Mouse (Mus musculus) induced T-regulatory cell, adult 2 months (primary cell): Measurements from ENCODE around the gene Olfr13.
"Not testable (repeated sequence)": the region's sequence is repeated elsewhere in the genome, so short reads cannot be mapped to it uniquely, and the experiment has no call there.

ENCODE experiments used
- DNase-seq: peaks from one replicate; pipeline ENCODE4 v3.0.0-alpha.2; 2012; ENCODE audit warnings: low read depth

Olfr13 gene

GRCm38 (mm10) chr6:43171840-43172239 is at the start of gene Olfr13:
Gene Olfr13, plus strand, starts transcription at chr6:43172140.
- no peak for DNase-seq

GRCm38 (mm10) chr6:43146267-43146666 is 25.7 kb upstream of the Olfr13 start, which contains the start of gene Olfr237-ps1:
Gene Olfr237-ps1, plus strand, starts transcription at chr6:43146567.
- DNase-seq, result not testable (repeated sequence)

GRCm38 (mm10) chr6:43159502-43159901 is 12.4 kb upstream of the Olfr13 start:
- DNase-seq, result no peak

GRCm38 (mm10) chr6:43162982-43163381 is 9.0 kb upstream of the Olfr13 start, which contains the start of gene Olfr437:
Gene Olfr437, plus strand, starts transcription at chr6:43163282.
- DNase-seq, result no peak

- DNase-seq, result no peak
Observed at GRCm38 (mm10) chr6:43167246-43167645, 4.7 kb upstream of the Olfr13 start.

- no peak for DNase-seq
Observed at GRCm38 (mm10) chr6:43178129-43178528, 6.2 kb downstream of the Olfr13 start.

GRCm38 (mm10) chr6:43178584-43179501 is 6.9 kb downstream of the Olfr13 start:
- no peak for DNase-seq

- DNase-seq, result no peak
Observed at GRCm38 (mm10) chr6:43190986-43191385, 19.0 kb downstream of the Olfr13 start.

- no peak for DNase-seq
Observed at GRCm38 (mm10) chr6:43196781-43197180, 24.8 kb downstream of the Olfr13 start, which contains the start of gene Olfr435. Gene Olfr435, plus strand, starts transcription at chr6:43197146.

- no peak for DNase-seq
Observed at GRCm38 (mm10) chr6:43198094-43198493, 26.2 kb downstream of the Olfr13 start.

- DNase-seq, result no peak
Observed at GRCm38 (mm10) chr6:43202786-43203185, 30.8 kb downstream of the Olfr13 start.

- no peak for DNase-seq
Observed at GRCm38 (mm10) chr6:43205355-43205754, 33.4 kb downstream of the Olfr13 start.

- DNase-seq, result not testable (repeated sequence)
Observed at GRCm38 (mm10) chr6:43212873-43213272, 40.9 kb downstream of the Olfr13 start, which contains the start of gene Olfr434. Gene Olfr434, plus strand, starts transcription at chr6:43213021.
